Mouse (Mus musculus): ENCODE data around the gene Qrich2.

- TF ChIP-seq CTCF (IDR thresholded peaks at IDR 0.05; ENCODE audit: extremely low read depth, insufficient read depth, low read length): no peak
- no peak for TF ChIP-seq POLR2A (IDR thresholded peaks at IDR 0.05; ENCODE audit: extremely low read depth, insufficient read depth, low read length)
Measured at GRCm38 (mm10) chr11:116459786-116460185, 6.3 kb downstream of the Qrich2 start.

Data from cortical plate, adult 2 months (tissue).